Mouse (Mus musculus): ENCODE results near the gene P4hb.

- TF ChIP-seq SIN3A (IDR thresholded peaks at IDR 0.05; ENCODE audit: low read length) (no peak), E2F4 (IDR thresholded peaks at IDR 0.05; ENCODE audit: borderline replicate concordance, low read depth, low read length) (no peak)
Measured at GRCm38 (mm10) chr11:120578694-120579243, 5.7 kb upstream of the P4hb start.
